Mouse (Mus musculus) hindbrain, embryonic 11.5 days (tissue): ENCODE measurements around the gene Pawr. TPM values are rescaled to one million over a fixed set of nuclear protein-coding genes. Genes with fewer than 3 reads are reported as not detected.
"Not testable (repeated sequence)": the region's sequence is repeated elsewhere in the genome, so short reads cannot be mapped to it uniquely, and the experiment has no call there.

Experiments used
- ATAC-seq: fragments of 200-750 bp; cut with Nextera tagmentation; 2 replicates; pipeline ENCODE4 v1.8.0; 2017; ENCODE audit warnings: mild to moderate bottlenecking, moderate TSS enrichment, moderate library complexity; ENCODE audit not compliant: low FRiP score
- DNase-seq: peaks from one replicate; pipeline ENCODE4 v3.0.0-alpha.2; 2015; ENCODE audit warnings: low spot score
- H3K27ac ChIP-seq: fragments of 300-500 bp; sonication (generic); 2 replicates; pipeline ENCODE4 v1.5.1; 2014; ENCODE audit warnings: mild to moderate bottlenecking, low read depth, low read length
- H3K27me3 ChIP-seq: fragments of 300-500 bp; sonication (generic); 2 replicates; pipeline ENCODE4 v1.6.1; 2014; ENCODE audit warnings: mild to moderate bottlenecking, low read length, moderate library complexity, mixed read lengths; ENCODE audit not compliant: control insufficient read depth, insufficient read depth
- H3K36me3 ChIP-seq: fragments of 300-500 bp; sonication (generic); 2 replicates; pipeline ENCODE4 v1.6.1; 2014; ENCODE audit warnings: mild to moderate bottlenecking, low read length, moderate library complexity, mixed read lengths; ENCODE audit not compliant: control insufficient read depth, insufficient read depth
- H3K4me1 ChIP-seq: fragments of 300-500 bp; sonication (generic); replicated peaks from 2 replicates; pipeline ENCODE4 v1.6.1; 2014; ENCODE audit warnings: low read length, mixed read lengths; ENCODE audit not compliant: control insufficient read depth, insufficient read depth
- H3K4me2 ChIP-seq: fragments of 300-500 bp; sonication (generic); replicated peaks from 2 replicates; pipeline ENCODE4 v1.6.1; 2014; ENCODE audit warnings: mild to moderate bottlenecking, low read depth, low read length
- H3K4me3 ChIP-seq: fragments of 300-500 bp; sonication (generic); 2 replicates; pipeline ENCODE4 v1.5.1; 2014; ENCODE audit warnings: low read depth, low read length
- H3K9ac ChIP-seq: fragments of 300-500 bp; sonication (generic); 2 replicates; pipeline ENCODE4 v1.6.1; 2014; ENCODE audit warnings: low read depth, low read length
- H3K9me3 ChIP-seq: fragments of 300-500 bp; sonication (generic); 2 replicates; pipeline ENCODE4 v1.6.1; 2016; ENCODE audit warnings: low read length; ENCODE audit not compliant: control insufficient read depth
- WGBS: fragments of 180-500 bp; shearing (Covaris S2); extraction: QIAGEN DNeasy Blood & Tissue Kit; methylation state at CpG from one replicate; pipeline ENCODE4 v1.1.7; 2014; 5-methylcytosine and 5-hydroxymethylcytosine counted together
- polyA plus RNA-seq: library from polyadenylated mRNA; unstranded; fragments of >200 nt; fragmentation: Nextera tagmentation; extraction: Ambion mirVana; gene quantifications from 2 replicates; pipeline ENCODE4 v1.2.1, GENCODE M21; 2014

Gene Pawr
- polyA plus RNA-seq, 1 experiment from 2014 or later: 13.0 TPM

DNA sequence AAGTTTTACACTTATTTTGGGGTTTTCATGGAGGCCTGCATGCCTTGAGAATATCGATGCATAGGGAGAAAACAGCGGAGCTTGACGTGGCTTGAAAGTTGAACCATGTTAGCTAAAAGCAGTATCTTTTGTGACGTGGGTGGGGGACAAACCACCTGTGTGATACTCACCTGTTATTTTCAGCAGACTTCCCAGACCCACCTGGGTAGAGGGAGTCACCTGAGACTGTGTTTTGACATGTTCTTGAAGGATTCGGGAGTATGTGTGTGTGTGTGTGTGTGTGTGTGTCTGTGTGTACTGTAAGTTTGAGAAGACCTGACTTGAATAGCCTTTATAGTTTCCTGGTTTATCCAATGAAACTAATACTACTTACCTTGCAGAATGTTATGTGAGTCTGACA lies 7.2 kb downstream of the Pawr start:
- no peaks in the 10 kb centered on the region for H3K9me3 ChIP-seq
- H3K4me1 ChIP-seq: no peaks in the 10 kb centered on the region
- H3K4me3 ChIP-seq: no peak overlapping the region
- DNase-seq (no peak), ATAC-seq (0 out of 2 replicates have a peak, but pooled peaks have one; percentile 10)
- 80% methylated on average over 5 of the region's 5 CpGs for WGBS
- H3K27ac ChIP-seq: 0 out of 2 replicates have a peak overlapping the region, but pooled peaks have one; percentile 11
- H3K36me3 ChIP-seq: no peaks in the 10 kb centered on the region
- H3K27me3 ChIP-seq: no peaks in the 10 kb centered on the region; the same call in 1 of the 2 replicates
- H3K4me2 ChIP-seq: no peak overlapping the region
- no peak overlapping the region for H3K9ac ChIP-seq

DNA sequence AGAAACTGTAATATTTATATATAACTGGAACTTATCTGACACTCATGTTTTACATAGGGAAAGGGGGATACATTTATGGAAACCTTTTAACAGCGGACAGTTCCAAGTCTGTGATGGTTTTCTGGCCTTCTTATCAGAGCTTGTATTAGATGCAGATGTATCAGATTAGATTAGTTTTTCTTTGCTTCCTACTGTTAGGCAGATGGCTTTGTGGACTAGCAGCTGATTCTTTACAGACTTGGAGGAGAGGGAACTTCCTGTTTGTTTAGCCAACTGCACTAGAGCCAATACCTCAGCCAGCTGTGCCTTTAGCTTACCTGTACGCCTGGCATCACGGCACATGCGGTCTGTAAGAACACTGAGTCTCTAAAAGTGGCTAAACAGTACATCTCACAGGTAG lies 8.0 kb downstream of the Pawr start:
- Histone ChIP-seq H3K4me3 (no peak overlapping the region), H3K9me3 (no peaks in the 10 kb centered on the region), H3K4me1 (no peaks in the 10 kb centered on the region), H3K36me3 (no peaks in the 10 kb centered on the region), H3K27me3 (no peaks in the 10 kb centered on the region), H3K9ac (no peak overlapping the region), H3K27ac (no peak overlapping the region), H3K4me2 (no peak overlapping the region)
- ATAC-seq: no peak
- WGBS: 89% methylated on average over 4 of the region's 4 CpGs
- no peak for DNase-seq

DNA sequence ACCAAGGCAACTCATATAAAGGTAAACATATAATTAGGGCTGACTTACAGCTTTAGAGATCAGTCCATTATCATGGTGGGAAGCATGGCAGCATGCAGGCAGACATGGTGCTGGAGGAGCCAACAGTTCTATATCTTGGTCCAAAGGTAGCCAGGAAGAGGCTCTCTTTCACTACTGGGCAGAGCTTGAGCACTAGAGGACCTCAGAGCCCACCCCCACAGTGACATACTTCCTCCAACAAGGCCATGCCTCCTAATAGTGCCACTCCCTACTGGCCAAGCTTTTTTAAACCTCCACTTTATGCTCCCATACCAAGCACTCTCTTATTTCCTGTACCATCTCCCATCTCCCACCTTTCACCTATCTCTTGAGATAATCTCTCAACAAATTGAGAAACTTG lies 11.8 kb downstream of the Pawr start:
- no peak for ATAC-seq
- H3K9me3 ChIP-seq: no peaks in the 10 kb centered on the region
- no peak for DNase-seq
- H3K36me3 ChIP-seq: no peaks in the 10 kb centered on the region
- no peak overlapping the region for H3K4me3 ChIP-seq
- H3K4me1 ChIP-seq: no peaks in the 10 kb centered on the region
- H3K4me2 ChIP-seq: no peak overlapping the region
- no peak overlapping the region for H3K27ac ChIP-seq
- H3K9ac ChIP-seq: no peak overlapping the region
- H3K27me3 ChIP-seq: no peaks in the 10 kb centered on the region

DNA sequence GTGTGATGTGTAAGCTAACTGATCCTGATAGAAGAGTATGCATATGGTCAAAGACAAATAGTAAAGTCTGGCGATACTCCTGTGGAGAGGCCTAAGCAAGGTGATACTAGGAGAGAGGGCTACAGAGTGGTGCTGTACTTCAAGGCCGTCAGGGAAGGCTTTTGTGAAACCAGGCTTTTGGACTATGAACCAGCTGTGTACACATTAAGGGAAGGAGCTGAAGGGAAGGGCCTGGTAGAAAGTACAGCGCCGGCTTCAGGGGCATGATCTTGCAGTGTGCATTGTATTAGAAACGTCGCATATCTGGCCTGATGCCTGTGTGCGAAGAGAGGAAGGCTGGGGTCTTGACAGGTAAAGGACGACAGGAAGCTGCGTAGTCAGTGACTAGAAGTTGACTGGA lies 13.2 kb downstream of the Pawr start:
- H3K27me3 ChIP-seq: no peaks in the 10 kb centered on the region
- H3K36me3 ChIP-seq: no peaks in the 10 kb centered on the region
- no peaks in the 10 kb centered on the region for H3K9me3 ChIP-seq
- WGBS: 94% methylated on average over 9 of the region's 9 CpGs
- no peaks in the 10 kb centered on the region for H3K4me1 ChIP-seq
- no peak overlapping the region for H3K4me2 ChIP-seq
- no peak overlapping the region for H3K4me3 ChIP-seq
- no peak overlapping the region for H3K27ac ChIP-seq
- no peak for ATAC-seq
- DNase-seq: no peak
- no peak overlapping the region for H3K9ac ChIP-seq

DNA sequence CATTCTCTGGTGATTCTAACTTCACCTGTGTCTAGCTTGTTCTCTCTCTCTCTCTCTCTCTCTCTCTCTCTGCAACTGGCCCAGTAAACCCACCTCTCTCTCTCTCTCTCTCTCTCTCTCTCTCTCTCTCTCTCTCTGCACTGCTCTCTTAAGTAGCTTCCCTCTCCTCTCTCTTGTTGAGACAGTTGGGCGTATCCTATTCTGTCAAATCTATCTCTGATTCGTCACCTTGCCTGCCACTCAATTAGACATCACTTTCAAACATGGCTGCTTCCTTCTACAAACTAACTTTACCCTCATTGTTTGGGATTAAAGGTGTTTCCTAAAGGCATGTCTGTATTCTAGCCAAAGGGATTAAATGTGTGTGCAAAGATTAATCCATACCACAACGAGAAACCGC lies 14.4 kb downstream of the Pawr start:
- H3K36me3 ChIP-seq, H3K27me3 ChIP-seq, H3K9me3 ChIP-seq, H3K27ac ChIP-seq, ATAC-seq, H3K4me3 ChIP-seq, H3K4me1 ChIP-seq, H3K4me2 ChIP-seq, DNase-seq, H3K9ac ChIP-seq: not testable (repeated sequence)
- WGBS: 92% methylated on average over 4 of the region's 4 CpGs

DNA sequence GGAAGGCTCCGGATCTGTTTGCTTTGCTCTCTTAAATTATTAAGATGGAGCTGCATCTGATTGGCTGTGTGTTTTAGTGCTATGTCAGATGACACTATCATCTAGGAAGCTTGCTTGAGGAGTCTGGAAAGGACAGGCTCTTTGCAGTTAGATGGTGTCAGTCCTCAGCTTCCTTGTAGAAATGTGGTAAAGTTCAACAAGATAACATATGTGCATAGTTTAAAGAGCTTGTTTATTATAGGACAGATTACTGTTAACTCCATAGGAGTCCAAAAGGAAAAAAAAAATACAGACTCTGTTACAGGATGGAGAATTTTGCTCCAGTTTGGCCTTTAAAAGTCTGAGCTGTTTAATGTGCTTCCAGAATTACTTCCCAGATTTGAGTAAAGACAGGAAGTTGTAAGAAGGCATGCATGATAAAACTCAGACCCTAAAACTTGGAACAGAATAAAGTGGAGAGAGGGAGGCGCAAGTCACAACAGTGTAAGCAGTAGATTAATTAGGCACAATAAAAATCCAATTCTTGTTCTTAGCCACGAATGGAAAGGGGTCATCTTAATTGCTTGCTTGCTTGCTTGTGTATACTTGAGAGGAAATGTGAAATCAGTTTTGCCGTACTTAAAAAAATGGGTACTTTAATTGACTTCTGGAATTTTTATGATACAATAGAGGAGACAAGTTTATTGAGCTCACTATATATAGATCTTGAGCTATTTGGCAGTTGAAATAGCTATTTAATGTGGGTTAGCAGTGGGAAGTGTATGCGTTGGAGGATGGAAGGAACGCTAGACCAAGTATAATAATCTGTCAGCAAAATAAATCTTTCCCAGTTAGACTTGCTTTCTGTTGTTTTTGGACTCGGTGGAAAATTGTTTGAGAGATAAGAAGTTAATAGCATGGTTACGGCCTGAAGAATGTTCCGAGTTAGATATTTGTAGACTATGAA lies 18.5 kb downstream of the Pawr start:
- DNase-seq (no peak), ATAC-seq (no peak)
- 93% methylated on average over 9 of the region's 9 CpGs for WGBS

DNA sequence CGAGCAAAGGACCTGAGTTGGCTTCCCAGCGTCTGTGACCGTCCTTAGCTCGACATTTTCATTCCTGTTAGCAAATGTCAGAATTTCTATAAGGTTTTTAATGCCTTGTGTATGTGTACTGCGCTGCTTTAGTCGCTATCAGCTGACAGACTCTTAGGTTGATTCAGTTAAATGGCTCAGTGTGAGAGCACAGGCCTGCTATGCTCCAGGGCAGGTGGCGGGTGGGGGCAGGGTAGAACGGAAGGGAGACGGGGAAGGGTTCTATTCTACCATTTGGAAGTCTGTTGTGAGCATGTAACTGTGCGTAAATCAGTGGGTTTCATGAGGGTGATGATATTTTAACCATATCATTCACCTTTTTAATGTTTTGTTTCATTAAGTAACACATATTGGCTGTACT lies 21.0 kb downstream of the Pawr start:
- no peak overlapping the region for H3K27ac ChIP-seq
- DNase-seq (no peak), ATAC-seq (no peak)
- 0 out of 2 replicates have a peak, but pooled peaks cover 3% of the 10 kb centered on the region for H3K4me1 ChIP-seq
- H3K27me3 ChIP-seq: no peaks in the 10 kb centered on the region
- no peaks in the 10 kb centered on the region for H3K36me3 ChIP-seq
- no peaks in the 10 kb centered on the region for H3K9me3 ChIP-seq
- H3K9ac ChIP-seq: no peak overlapping the region
- no peak overlapping the region for H3K4me2 ChIP-seq
- H3K4me3 ChIP-seq: no peak overlapping the region
- 86% methylated on average over 10 of the region's 10 CpGs for WGBS

More for the DNA sequence above, 18.5 kb downstream of the Pawr start:
- Histone ChIP-seq H3K9ac (no peak overlapping the region), H3K27me3 (no peaks in the 10 kb centered on the region), H3K4me1 (0 out of 2 replicates have a peak, but pooled peaks cover 3% of the 10 kb centered on the region), H3K9me3 (no peaks in the 10 kb centered on the region), H3K36me3 (no peaks in the 10 kb centered on the region), H3K27ac (no peak overlapping the region), H3K4me3 (no peak overlapping the region), H3K4me2 (no peak overlapping the region)

DNA sequence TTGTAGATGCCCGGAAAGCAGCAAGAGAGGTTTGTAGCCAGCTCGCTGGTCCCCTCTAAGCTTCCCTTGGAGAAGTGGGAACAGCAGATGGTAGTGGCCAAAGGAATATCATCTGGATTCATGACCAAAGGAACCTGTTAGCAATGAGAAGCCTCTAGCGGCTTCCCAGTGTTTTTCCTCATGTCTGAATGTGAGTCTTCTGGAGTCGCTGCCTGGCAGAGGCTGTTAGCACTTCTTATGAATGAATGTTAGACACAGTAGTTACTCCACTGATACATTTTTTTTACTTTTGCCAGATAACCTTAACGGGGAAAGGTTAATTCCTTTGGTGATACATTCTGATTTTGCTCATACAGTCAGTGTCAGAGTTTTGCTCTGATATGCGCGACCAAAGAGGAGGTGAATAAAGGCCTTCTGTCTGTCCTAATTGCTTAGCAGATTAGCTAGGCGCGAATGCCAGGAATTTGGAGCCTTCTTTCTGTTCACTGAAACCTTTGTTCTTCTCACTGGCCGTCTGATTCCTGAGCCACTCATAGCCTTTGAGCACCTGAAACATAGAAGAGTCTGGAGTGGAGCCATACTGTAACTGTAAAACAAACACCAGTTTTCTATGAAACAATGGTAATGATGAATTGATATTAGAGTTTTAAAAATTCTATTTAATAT lies 22.9 kb downstream of the Pawr start:
- Histone ChIP-seq H3K27ac (no peak overlapping the region), H3K27me3 (no peaks in the 10 kb centered on the region), H3K9ac (no peak overlapping the region), H3K4me1 (0 out of 2 replicates have a peak, but pooled peaks cover 3% of the 10 kb centered on the region), H3K4me3 (no peak overlapping the region), H3K36me3 (no peaks in the 10 kb centered on the region), H3K9me3 (no peaks in the 10 kb centered on the region), H3K4me2 (no peak overlapping the region)
- ATAC-seq (no peak), DNase-seq (peak; percentile 17)
- 49% methylated on average over 10 of the region's 10 CpGs for WGBS
